Mouse (Mus musculus): ENCODE results near the gene Atp6v1g1.

GRCm38 (mm10) chr4:63572621-63573020, 28.0 kb downstream of the Atp6v1g1 start:
- TF ChIP-seq CTCF (IDR thresholded peaks at IDR 0.05; ENCODE audit: borderline replicate concordance, control insufficient read depth, extremely low read depth, insufficient read depth, low read length, poor library complexity): no peak
- TF ChIP-seq POLR2A (IDR thresholded peaks at IDR 0.05; ENCODE audit: control insufficient read depth, extremely low read depth, insufficient read depth, low read length, poor library complexity): no peak

All from thymus, adult 2 months (tissue).